Mouse (Mus musculus) ES-E14 (cell line): ENCODE results near the gene Fbn1.

Experiments used
- CHD2 ChIP-seq: IDR thresholded peaks from 2 replicates; pipeline ENCODE4 v1.6.1; 2014; ENCODE audit warnings: mild to moderate bottlenecking, low read depth, low read length, inconsistent platforms
- HCFC1 ChIP-seq: IDR thresholded peaks from 2 replicates; pipeline ENCODE4 v1.6.1; 2012; ENCODE audit warnings: low read length, inconsistent platforms, borderline replicate concordance; ENCODE audit not compliant: insufficient read depth
- MAFK ChIP-seq: IDR thresholded peaks from 2 replicates; pipeline ENCODE4 v1.6.1; 2014; ENCODE audit warnings: mild to moderate bottlenecking, low read depth, low read length, inconsistent platforms; ENCODE audit not compliant: insufficient read depth
- ZC3H11A ChIP-seq: IDR thresholded peaks from 2 replicates; pipeline ENCODE4 v1.6.1; 2012; ENCODE audit warnings: low read depth, mild to moderate bottlenecking, inconsistent platforms, low read length, borderline replicate concordance
- ZNF384 ChIP-seq: IDR thresholded peaks from 2 replicates; pipeline ENCODE4 v1.6.1; 2012; ENCODE audit warnings: low read depth, low read length, inconsistent platforms

DNA sequence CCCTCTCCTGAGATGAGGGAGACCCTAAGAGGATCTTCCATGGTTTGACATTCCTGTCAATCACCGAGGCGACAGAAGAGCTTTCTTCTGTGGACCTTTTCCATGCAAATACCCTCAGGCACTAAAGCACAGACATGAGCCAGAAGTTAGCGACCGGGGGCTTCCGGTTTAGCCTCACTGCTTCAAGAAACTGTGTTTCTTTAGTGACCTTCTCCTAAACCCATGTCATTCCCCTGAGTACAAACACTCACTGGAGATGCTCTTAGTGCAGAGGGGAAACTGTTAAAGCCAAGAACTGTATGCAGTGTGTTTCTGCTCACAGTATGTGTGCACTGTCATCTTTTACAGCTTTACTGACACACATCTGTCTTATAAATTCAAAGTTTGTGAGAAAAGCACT, 131.9 kb downstream of the Fbn1 start:
- TF ChIP-seq MAFK (no peak), ZC3H11A (no peak), HCFC1 (no peak), CHD2 (no peak), ZNF384 (no peak)
